Mouse (Mus musculus) activated CD4-positive, CD25-positive, alpha-beta regulatory T cell, adult 4 months (primary cell): ENCODE data around the gene Cfap299. TPM values are rescaled to one million over a fixed set of nuclear protein-coding genes. Genes with fewer than 3 reads are reported as not detected.
"Not testable (repeated sequence)": the region's sequence is repeated elsewhere in the genome, so short reads cannot be mapped to it uniquely, and the experiment has no call there.

ENCODE experiments used
- ATAC-seq: one replicate; pipeline ENCODE4 v1.8.0; 2017
- polyA plus RNA-seq, 2 experiments: library from polyadenylated mRNA; unstranded; fragments of 100-300 nt; shearing (Covaris generic); gene quantifications; one replicate each; pipeline ENCODE4 v1.2.1; 2017

The Cfap299 gene
- not detected for polyA plus RNA-seq

- ATAC-seq = peak; percentile 90
Observed at GRCm38 (mm10) chr5:98328848-98329624, at the start of gene Cfap299. Gene Cfap299, plus strand, starts transcription at chr5:98329304.

- no peak for ATAC-seq
Observed at GRCm38 (mm10) chr5:98281993-98282392, 47.1 kb upstream of the Cfap299 start.

GRCm38 (mm10) chr5:98283696-98284478 is 45.2 kb upstream of the Cfap299 start:
- ATAC-seq = no peak

DNA sequence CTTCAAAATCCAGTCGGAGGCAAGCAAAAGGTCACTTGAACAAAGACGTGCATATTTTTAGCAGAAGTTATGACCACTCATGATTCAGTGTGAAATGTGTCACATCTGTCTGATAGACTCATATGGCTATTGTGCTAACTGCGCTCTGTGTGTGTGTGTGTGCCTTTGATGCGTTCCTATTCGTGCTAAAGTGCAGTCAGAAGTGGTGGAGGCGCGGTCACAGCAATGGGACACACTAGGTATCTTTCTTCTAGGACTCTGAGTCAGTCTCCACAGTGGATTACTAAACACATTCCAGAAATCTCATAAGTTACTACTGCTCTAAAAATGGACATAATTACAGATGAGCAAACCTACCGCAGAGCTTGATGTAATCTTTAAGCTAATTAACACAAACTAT is 38.5 kb upstream of the Cfap299 start:
- ATAC-seq = no peak

GRCm38 (mm10) chr5:98292388-98293048 is 36.6 kb upstream of the Cfap299 start:
- no peak for ATAC-seq

- no peak for ATAC-seq
Observed at GRCm38 (mm10) chr5:98293049-98293715, 35.9 kb upstream of the Cfap299 start.

DNA sequence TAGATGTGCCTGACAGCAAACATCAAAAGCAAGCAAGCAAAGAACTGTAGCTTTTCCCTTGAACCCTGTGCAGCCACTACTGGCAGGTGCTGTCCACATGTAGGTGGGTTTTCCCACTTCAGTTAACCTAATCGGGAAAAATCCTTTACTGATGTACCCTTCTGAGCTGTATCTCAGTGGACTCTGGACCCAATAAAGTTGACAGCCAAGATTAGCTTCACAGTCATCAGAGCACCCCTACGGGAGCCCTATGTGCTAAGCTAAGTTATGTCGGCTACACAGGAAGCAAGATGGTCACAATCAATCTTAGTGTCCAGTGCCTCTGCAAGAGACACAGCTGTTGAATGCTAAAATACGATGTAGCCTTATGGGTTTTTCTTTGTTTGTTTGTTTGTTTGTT is 29.0 kb upstream of the Cfap299 start:
- no peak for ATAC-seq

DNA sequence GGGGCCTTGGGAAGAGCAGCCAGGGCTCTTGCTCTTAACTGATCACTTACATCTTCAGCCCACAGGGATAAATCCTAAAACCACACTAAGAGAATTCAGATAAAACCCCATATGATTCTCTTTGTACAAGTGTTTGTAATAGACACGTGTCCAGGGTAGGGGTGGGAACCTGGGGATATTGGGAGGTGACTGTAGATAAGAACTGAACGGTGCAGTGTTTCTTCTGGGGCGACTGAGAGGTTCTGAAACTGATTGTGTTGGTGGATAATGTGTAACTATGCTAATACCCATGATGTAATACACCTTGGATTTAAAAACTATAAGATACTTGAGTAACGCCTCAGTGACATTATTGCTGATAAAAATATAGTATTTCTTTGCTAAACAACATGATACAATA is 23.4 kb upstream of the Cfap299 start:
- no peak for ATAC-seq

GRCm38 (mm10) chr5:98306528-98306927 is 22.6 kb upstream of the Cfap299 start:
- ATAC-seq = no peak

DNA sequence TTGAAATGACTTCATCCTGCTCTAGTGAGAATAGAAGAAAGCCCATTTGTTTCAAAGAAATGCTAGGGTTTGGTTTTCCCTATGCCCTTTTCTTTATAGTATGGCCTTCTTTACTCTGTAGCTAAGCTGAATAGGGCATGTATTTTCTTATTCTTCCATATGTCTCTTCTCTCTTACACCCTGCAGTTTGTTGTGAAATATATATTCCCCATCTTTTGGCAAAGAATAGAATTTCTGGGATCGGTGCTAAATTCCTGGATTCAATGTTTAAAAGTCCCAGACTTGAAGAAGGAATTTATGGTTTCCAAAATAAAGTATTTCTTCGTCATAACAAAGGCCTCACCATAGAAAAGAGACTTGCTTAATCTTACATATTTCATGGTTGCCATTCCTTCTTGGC is 2.5 kb upstream of the Cfap299 start:
- ATAC-seq = no peak

DNA sequence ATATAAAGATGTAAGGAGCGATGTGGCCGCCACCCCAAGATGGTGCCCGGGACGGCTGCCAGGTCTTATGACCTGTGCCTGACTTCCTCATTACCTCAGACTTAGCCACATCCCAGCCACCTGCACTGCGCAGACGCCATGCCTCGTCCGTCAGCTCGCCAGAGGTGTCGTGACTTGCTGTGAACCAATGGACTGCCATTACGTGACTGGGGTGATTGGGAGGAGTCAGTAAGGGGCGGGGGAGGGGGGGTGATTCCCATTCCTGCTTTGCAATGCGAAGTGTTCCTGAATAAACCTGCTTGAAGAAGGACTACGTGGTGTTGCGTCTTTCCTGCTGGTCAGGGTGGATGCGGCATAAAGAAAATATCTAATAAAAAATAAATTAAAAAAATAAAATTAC is 14.6 kb downstream of the Cfap299 start:
- not testable (repeated sequence) for ATAC-seq

GRCm38 (mm10) chr5:98344581-98344980 is 15.5 kb downstream of the Cfap299 start:
- no peak for ATAC-seq

GRCm38 (mm10) chr5:98346067-98346466 is 17.0 kb downstream of the Cfap299 start:
- ATAC-seq = no peak

- ATAC-seq = peak; percentile 32
Observed at GRCm38 (mm10) chr5:98348605-98349004, 19.5 kb downstream of the Cfap299 start.

DNA sequence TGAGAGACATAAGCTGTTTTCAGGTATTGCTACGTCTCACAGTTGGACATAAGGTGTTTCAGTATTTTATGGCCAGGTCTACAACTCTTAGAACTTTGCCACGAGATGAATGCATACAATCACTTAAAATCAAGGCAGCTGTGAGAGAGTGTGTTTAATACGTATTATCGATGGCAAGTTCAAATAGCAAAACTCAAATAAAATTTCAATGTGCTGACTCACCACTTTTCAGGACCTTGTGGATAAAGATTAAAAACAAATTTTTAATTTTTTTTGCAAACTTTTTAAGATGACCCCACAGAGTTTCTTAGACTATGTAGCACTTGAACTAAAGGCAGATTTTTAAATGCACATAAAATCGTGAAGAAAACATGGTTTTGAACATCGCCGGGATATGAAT is 30.8 kb downstream of the Cfap299 start:
- ATAC-seq = no peak

- no peak for ATAC-seq
Observed at GRCm38 (mm10) chr5:98360792-98361419, 31.8 kb downstream of the Cfap299 start.

DNA sequence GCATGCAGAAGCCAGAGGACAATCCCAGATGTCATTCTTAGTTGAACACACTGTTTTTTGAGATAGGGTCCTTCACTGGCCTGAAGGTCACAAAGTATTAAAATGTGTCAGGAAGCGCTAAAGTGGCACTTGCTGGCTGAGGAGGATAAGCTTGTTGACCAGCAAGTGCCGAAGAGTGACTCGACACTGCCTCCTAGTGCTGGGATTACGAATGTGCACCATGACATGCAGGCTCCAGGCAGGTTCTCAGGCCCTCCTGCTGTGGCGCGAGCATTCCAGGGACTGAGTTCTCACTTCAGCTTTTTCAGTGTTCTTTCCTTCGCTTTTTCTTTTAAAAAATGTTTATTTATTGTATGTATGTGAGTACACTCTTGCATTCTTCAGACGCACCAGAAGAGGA is 34.3 kb downstream of the Cfap299 start:
- no peak for ATAC-seq

DNA sequence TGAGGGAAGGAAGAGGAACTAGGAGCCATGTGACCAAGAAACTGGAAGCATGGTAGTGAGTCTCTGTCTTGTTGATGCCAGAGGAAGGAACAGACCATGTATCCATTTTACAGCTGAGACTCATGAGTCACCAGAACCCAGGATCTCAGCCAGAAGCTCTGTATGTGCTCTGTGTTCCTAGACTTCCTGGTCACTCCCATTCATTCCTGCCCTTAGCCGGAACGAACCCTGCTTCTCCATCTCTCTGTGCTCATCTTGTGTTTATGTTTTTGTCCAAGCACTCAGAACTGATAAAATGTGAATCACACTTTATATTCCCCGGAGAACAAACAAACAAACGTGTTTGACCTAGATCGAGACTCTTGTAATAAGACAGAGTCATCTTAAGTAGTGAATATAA is 36.2 kb downstream of the Cfap299 start:
- no peak for ATAC-seq

GRCm38 (mm10) chr5:98368822-98369221 is 39.7 kb downstream of the Cfap299 start:
- ATAC-seq = no peak

GRCm38 (mm10) chr5:98369426-98369825 is 40.3 kb downstream of the Cfap299 start:
- ATAC-seq = no peak

DNA sequence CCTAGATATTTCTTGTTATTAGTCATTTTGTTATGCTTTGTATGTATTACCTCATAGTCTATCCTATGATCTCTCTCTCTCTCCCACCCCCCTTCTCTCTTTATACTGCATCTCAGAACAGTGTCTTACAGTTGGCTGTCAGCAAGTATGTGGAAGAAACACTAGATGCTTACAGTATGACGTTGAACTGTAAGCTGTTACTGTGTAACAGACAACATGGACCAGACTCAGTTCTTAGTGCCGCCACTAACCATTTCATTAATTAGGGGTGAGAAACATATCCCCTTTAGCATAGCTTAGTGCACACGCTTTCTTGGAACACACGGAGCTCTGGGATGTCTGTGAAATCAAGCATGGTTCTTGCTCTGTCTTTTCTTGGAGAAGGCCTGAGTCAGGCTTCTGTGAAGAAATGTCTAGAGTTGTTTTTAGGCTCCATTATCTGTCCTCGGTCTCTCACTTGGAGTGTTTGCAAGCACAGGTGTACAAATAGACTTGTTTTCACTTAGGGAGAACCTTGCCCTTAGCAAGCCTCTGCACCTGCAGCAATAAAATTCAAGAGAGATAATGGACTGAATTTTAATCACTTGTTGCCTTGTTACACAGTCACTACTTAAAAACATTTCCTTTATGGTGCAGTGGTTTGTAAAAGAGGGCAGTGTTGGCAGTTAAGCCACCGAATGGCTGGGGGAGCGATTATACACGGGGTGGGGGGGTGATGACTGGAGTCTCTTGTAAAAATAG is 47.1 kb downstream of the Cfap299 start:
- no peak for ATAC-seq

DNA sequence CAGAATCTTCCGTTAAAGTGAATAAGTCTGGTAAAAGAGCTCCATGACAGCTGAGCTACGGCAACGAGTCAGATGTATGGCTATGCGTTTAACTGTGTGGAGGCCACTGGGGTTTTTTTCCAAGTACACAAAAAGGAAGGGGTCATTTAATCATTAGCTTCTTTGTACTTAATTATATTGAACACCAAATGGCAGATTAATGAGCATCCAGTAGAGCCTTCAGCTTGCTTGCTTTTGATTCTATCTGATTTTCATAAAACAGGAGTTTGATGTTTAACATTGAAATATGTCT is 47.6 kb downstream of the Cfap299 start:
- no peak for ATAC-seq
